Mouse (Mus musculus) liver, embryonic 13.5 days (tissue): ENCODE results near the gene Prelid3b. TPM values are rescaled to one million over a fixed set of nuclear protein-coding genes. Genes with fewer than 3 reads are reported as not detected.
A peak's percentile ranks its signal among the peaks of the same experiment; 100 is the strongest.

Experiments
- ATAC-seq: fragments of 200-750 bp; cut with Nextera tagmentation; 2 replicates; pipeline ENCODE4 v1.8.0; 2017; ENCODE audit warnings: low read depth, mild to moderate bottlenecking, moderate number of reproducible peaks, moderate library complexity
- DNase-seq: peaks from one replicate; pipeline ENCODE4 v3.0.0; 2022
- H3K27ac ChIP-seq: fragments of 300-500 bp; sonication (generic); 2 replicates; pipeline ENCODE4 v1.5.1; 2015; ENCODE audit warnings: moderate library complexity, mild to moderate bottlenecking, inconsistent platforms
- H3K27me3 ChIP-seq: fragments of 300-500 bp; sonication (generic); 2 replicates; pipeline ENCODE4 v1.6.1; 2015; ENCODE audit warnings: mild to moderate bottlenecking, inconsistent platforms
- H3K36me3 ChIP-seq: fragments of 300-500 bp; sonication (generic); 2 replicates; pipeline ENCODE4 v1.6.1; 2015; ENCODE audit warnings: mild to moderate bottlenecking, inconsistent platforms
- H3K4me1 ChIP-seq: fragments of 300-500 bp; sonication (generic); replicated peaks from 2 replicates; pipeline ENCODE4 v1.6.1; 2015; ENCODE audit warnings: inconsistent platforms
- H3K4me2 ChIP-seq: fragments of 300-500 bp; sonication (generic); 2 replicates; pipeline ENCODE4 v1.6.1; 2015; ENCODE audit warnings: inconsistent platforms, mild to moderate bottlenecking, moderate library complexity
- H3K4me3 ChIP-seq: fragments of 300-500 bp; sonication (generic); replicated peaks from 2 replicates; pipeline ENCODE4 v1.5.1; 2015; ENCODE audit warnings: mild to moderate bottlenecking, inconsistent platforms
- H3K9ac ChIP-seq: fragments of 300-500 bp; sonication (generic); 2 replicates; pipeline ENCODE4 v1.6.1; 2015; ENCODE audit warnings: mild to moderate bottlenecking, inconsistent platforms
- H3K9me3 ChIP-seq: fragments of 300-500 bp; sonication (generic); replicated peaks from 2 replicates; pipeline ENCODE4 v1.6.1; 2016; ENCODE audit warnings: inconsistent platforms
- WGBS: fragments of 180-500 bp; shearing (Covaris S2); methylation state at CpG from one replicate; pipeline ENCODE4 v1.1.7; 2015; ENCODE audit not compliant: insufficient replicate concordance; 5-methylcytosine and 5-hydroxymethylcytosine counted together
- polyA plus RNA-seq: library from polyadenylated mRNA; unstranded; fragments of >200 nt; fragmentation: Nextera tagmentation; extraction: Ambion mirVana; gene quantifications from 2 replicates; pipeline ENCODE4 v1.2.1, GENCODE M21; 2015

Prelid3b gene
- polyA plus RNA-seq, 1 experiment from 2014 or later = 115 TPM

DNA sequence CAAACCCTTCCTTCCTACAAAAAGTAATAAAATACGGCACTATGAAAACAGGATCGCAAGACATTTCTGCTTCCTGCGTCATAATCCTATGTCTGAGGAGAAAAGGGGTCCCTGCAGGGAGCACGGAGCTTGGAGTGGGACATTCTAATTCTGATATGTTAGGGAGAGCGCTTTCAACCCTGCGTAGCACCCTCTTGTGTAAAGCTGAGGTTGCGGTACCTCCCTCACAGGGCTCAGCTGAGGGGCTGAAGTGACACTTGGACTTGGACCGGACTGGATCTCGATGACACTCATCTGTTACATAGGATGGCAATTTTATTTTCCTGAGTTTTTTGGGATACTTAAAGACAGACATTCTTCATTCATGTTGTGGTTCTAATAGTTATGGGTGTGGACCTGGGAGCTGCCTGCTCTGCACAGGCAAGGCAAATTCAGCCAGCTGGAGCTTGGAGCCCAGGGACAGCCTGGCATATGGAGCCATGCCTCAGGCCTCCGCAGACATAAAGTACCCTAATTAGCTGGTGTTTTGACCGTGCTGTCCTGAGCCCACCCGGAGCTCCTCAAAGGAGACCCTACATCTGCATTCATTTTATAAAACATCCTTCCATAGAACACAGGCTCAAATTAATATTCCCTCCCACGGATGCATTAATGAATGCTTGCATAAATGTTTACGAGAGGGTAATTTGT lies 28.1 kb upstream of the Prelid3b start:
- H3K9ac ChIP-seq = no peak overlapping the region
- no peak overlapping the region for H3K27ac ChIP-seq
- whole genome bisulfite sequencing = 77% methylated on average over 14 of the region's 14 CpGs
- H3K9me3 ChIP-seq = no peaks in the 10 kb centered on the region
- no peaks in the 10 kb centered on the region for H3K4me1 ChIP-seq
- no peak overlapping the region for H3K4me3 ChIP-seq
- H3K36me3 ChIP-seq = no peaks in the 10 kb centered on the region
- no peaks in the 10 kb centered on the region for H3K27me3 ChIP-seq
- ATAC-seq (no peak), DNase-seq (no peak)
- H3K4me2 ChIP-seq = no peak overlapping the region

DNA sequence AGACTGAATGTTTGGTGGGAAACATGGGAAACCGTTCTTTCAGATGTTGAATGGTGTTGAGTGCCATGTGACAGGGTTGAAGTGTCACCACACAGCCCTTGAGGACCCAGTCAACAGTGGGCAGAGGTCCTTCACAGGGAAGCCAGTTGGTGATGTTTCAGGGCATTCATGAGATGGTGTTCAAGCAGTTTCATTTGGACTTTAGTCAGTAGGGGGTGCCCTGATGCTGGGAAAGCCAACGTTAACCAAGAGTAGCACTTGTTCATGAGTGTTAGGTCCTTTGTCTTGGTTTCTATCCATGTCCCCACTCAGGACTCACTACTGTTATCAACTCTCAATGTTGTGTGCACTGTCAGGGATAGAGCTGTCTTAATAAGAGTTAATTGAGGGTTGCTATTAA lies 20.0 kb upstream of the Prelid3b start:
- WGBS = 49% methylated on average over 2 of the region's 2 CpGs

DNA sequence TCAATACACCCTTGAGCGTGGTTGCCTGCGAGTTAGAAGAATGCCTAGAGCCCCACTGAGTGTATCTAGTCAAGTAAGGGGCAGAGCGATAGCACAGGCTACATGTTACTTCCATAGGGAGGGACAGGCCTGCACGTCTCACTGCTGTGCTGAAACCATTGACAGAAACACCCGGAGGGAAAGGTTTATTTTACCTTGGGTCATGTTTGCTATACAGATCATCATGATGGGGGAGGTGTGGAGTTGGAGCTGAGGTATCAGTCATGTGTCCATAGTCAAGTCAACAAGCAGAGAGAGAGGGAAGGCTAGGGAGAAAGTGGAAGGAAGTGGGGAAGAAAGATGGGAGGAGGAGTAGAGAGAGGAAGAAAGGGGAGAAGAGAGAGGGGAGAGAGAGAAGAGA lies 14.1 kb upstream of the Prelid3b start:
- DNase-seq = no peak
- Histone ChIP-seq H3K9me3 (no peaks in the 10 kb centered on the region), H3K27ac (no peak overlapping the region), H3K4me2 (no peak overlapping the region), H3K36me3 (no peaks in the 10 kb centered on the region), H3K9ac (no peak overlapping the region), H3K27me3 (no peaks in the 10 kb centered on the region; the same call in 1 of the 2 replicates), H3K4me3 (no peak overlapping the region), H3K4me1 (no peaks in the 10 kb centered on the region)
- no peak for ATAC-seq
- WGBS = 57% methylated on average over 5 of the region's 5 CpGs

More for the DNA sequence above, 20.0 kb upstream of the Prelid3b start:
- H3K4me3 ChIP-seq = no peak overlapping the region
- DNase-seq (no peak), ATAC-seq (no peak)
- no peaks in the 10 kb centered on the region for H3K4me1 ChIP-seq
- H3K4me2 ChIP-seq = no peak overlapping the region
- no peak overlapping the region for H3K9ac ChIP-seq
- no peaks in the 10 kb centered on the region for H3K27me3 ChIP-seq
- H3K9me3 ChIP-seq = no peaks in the 10 kb centered on the region
- H3K36me3 ChIP-seq = no peaks in the 10 kb centered on the region
- H3K27ac ChIP-seq = no peak overlapping the region

DNA sequence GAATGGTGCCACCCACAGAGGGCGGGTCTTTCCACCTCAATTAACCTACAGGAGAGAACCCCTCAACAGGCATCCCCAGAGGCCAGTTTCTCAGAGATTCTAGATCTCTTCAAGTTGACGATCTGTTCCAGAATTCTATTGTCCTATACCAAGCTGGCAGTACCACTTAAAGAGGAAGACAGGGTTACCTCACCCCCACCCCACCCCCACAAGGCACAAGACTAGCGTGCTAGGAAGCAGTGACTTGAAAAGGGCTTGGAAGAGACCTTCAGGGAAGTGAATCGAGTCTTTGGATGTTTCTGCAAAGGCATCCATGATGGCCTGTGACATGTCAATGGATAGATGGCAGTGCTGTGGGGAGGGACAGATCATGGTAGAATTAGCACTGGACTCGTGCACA lies 5.9 kb upstream of the Prelid3b start:
- no peak for DNase-seq
- peaks cover 4% of the 10 kb centered on the region for H3K4me1 ChIP-seq
- H3K27ac ChIP-seq = no peak overlapping the region
- H3K9me3 ChIP-seq = no peaks in the 10 kb centered on the region
- 55% methylated on average over 5 of the region's 5 CpGs for WGBS
- H3K4me3 ChIP-seq = no peak overlapping the region
- H3K4me2 ChIP-seq = no peak overlapping the region
- no peak for ATAC-seq
- H3K9ac ChIP-seq = no peak overlapping the region
- no peaks in the 10 kb centered on the region; the same call in 1 of the 2 replicates for H3K27me3 ChIP-seq
- no peaks in the 10 kb centered on the region for H3K36me3 ChIP-seq

DNA sequence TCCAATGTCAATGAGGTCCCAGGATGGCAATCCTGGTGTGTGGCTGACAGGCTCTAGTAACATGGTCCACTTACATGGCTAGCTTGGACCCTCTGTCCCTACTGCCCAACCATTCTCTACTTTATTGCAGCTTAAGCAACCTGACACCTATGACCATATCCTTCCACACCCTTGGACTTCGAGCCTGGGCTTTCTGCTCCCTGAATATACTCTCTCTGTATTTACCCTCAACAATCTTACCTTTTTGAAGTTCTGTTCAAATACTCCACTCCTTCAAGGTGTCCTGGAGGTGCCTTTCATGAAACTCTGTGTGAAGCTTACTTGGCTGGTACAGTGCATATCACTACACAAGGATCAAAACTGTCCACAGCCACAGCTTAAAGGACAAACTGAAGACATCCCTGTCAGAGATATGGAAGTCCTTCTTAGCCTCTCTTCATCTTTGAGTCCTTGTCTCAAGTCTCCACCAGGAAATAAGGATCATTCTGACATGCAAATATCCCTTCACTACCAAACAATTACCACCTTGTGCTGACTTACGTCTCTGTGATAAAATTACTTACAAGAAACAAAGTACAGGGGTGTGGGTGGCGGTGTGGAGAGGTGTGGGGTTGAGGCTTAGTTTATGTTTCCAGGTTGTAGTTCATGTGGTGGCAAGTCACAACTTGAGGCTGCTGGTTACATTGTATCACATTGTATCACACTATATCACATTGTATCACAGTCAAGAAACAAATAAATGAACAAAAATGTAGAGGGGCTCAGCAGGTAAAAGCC lies 4.8 kb upstream of the Prelid3b start:
- peaks cover 11% of the 10 kb centered on the region for H3K4me1 ChIP-seq
- no peaks in the 10 kb centered on the region for H3K9me3 ChIP-seq
- WGBS = 56% methylated on average over 3 of the region's 3 CpGs
- ATAC-seq (no peak), DNase-seq (no peak)
- H3K27ac ChIP-seq = no peak overlapping the region
- no peaks in the 10 kb centered on the region for H3K36me3 ChIP-seq
- H3K27me3 ChIP-seq = no peaks in the 10 kb centered on the region; the same call in 1 of the 2 replicates
- H3K9ac ChIP-seq = no peak overlapping the region
- no peak overlapping the region for H3K4me2 ChIP-seq
- no peak overlapping the region for H3K4me3 ChIP-seq

DNA sequence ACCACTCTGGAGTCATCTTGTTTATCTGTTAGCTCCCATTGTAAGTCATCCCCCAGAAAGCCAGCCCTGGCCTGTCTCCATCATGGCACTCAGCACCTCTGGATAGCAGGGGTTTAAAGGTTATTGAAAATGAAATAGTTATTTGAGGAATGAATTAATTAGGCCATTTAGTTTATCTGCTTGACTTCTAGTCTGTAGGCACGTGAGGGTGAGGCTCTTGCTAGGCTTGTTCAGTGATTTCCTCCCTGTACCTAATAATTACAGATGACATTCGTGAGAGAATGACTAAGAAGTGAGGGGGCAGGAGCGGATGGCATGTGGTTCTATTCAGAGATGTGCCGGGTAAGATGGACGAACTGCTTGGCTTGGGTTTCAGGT lies 658 bp upstream of the Prelid3b start:
- H3K36me3 ChIP-seq = peaks cover 32% of the 10 kb centered on the region
- H3K9me3 ChIP-seq = no peaks in the 10 kb centered on the region
- H3K27ac ChIP-seq = peak overlapping the region; percentile 91
- WGBS = 83% methylated on average over 5 of the region's 5 CpGs
- H3K4me3 ChIP-seq = peak overlapping the region; percentile 92
- H3K27me3 ChIP-seq = no peaks in the 10 kb centered on the region
- peaks cover 47% of the 10 kb centered on the region for H3K4me1 ChIP-seq
- peak overlapping the region; percentile 69 for H3K9ac ChIP-seq
- DNase-seq = no peak
- ATAC-seq = no peak
- H3K4me2 ChIP-seq = peak overlapping the region; percentile 73

DNA sequence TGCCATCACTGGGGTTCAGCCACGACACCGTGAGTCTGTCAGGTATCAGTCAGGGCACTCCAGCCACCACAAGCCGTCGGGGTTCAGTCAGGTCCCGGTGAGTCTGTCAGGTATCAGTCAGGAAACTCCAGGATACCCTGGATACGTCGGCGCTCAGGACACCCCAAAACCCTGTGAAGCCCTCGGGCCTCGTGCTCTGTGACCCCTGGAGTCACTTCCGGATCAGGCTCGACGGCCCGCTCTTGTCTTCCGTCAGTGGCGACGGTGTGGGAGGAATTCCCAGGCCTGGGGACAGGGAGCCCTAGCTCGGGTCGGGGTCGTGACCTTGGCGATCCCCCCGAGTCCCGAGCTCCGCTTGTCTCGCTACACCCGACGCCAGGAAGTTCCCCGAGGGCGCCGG lies 474 bp downstream of the Prelid3b start:
- Histone ChIP-seq H3K9ac (peak overlapping the region; percentile 95), H3K4me3 (peak overlapping the region; percentile 92), H3K4me1 (peaks cover 53% of the 10 kb centered on the region), H3K9me3 (no peaks in the 10 kb centered on the region), H3K36me3 (peaks cover 42% of the 10 kb centered on the region), H3K27me3 (no peaks in the 10 kb centered on the region), H3K27ac (peak overlapping the region; percentile 91), H3K4me2 (peak overlapping the region; percentile 87)
- WGBS = 3% methylated on average over 30 of the region's 30 CpGs
- DNase-seq (no peak), ATAC-seq (peak; percentile 29)

DNA sequence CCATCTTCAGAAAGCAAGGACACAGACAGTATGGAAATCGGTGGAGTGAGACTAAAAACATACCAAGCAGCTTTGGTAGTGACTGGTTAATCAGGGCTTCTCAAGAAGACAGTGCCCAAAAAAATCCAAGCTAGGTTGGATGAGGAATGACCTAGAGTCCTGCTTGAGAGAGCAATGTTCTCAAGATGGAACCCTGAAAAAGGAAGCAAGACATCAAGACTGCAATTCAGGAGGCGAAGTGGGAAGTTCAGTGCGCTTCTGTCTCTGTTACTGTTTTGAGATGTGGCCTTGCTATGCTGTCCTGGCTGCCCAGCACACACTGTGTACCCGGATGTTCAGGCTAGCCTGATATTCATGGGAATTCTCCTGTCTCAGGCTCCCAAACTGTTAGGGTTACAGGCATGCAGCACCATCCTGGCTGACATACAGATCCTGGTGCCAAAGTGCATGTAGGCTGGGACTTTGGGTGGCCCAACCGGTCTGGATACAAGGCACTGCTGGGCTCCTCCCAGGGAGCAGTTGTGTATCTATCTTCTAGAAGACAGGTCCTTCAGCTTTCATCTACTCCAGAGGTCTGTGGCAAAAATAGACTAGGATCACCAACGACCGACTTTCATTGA lies 2.0 kb downstream of the Prelid3b start:
- no peak for DNase-seq
- H3K36me3 ChIP-seq = peaks cover 56% of the 10 kb centered on the region
- peak overlapping the region; percentile 95 for H3K9ac ChIP-seq
- peak overlapping the region; percentile 92 for H3K4me3 ChIP-seq
- no peak for ATAC-seq
- H3K27me3 ChIP-seq = no peaks in the 10 kb centered on the region
- peaks cover 50% of the 10 kb centered on the region for H3K4me1 ChIP-seq
- peak overlapping the region; percentile 91 for H3K27ac ChIP-seq
- WGBS = 75% methylated on average over 7 of the region's 7 CpGs
- no peaks in the 10 kb centered on the region for H3K9me3 ChIP-seq
- peak overlapping the region; percentile 87 for H3K4me2 ChIP-seq

DNA sequence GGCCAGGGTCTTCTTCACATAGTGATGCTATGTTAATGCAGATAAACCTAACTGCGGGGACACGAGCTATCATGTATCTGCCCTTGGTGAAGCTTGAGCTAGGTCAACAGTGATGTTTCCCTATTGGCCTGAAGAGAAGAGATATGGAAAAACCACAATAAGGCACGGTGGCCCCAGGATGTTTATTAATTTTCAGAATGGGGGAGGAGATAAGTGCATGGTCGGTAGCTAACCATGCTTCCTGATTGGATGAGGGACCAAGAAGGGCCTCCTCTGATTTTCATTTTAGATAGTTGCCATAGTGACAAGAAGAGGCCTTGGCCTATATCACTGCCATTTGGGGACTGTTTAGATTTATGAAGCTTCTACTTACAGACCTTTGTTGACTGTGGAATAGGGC lies 2.5 kb downstream of the Prelid3b start:
- WGBS = 14% methylated on average over 4 of the region's 4 CpGs
- Histone ChIP-seq H3K9ac (no peak overlapping the region), H3K4me3 (peak overlapping the region; percentile 92), H3K36me3 (peaks cover 61% of the 10 kb centered on the region), H3K9me3 (no peaks in the 10 kb centered on the region), H3K27ac (0 out of 2 replicates have a peak overlapping the region, but pooled peaks have one; percentile 34), H3K4me2 (peak overlapping the region; percentile 87), H3K4me1 (peaks cover 50% of the 10 kb centered on the region), H3K27me3 (no peaks in the 10 kb centered on the region)
- DNase-seq (peak; percentile 42), ATAC-seq (no peak)

DNA sequence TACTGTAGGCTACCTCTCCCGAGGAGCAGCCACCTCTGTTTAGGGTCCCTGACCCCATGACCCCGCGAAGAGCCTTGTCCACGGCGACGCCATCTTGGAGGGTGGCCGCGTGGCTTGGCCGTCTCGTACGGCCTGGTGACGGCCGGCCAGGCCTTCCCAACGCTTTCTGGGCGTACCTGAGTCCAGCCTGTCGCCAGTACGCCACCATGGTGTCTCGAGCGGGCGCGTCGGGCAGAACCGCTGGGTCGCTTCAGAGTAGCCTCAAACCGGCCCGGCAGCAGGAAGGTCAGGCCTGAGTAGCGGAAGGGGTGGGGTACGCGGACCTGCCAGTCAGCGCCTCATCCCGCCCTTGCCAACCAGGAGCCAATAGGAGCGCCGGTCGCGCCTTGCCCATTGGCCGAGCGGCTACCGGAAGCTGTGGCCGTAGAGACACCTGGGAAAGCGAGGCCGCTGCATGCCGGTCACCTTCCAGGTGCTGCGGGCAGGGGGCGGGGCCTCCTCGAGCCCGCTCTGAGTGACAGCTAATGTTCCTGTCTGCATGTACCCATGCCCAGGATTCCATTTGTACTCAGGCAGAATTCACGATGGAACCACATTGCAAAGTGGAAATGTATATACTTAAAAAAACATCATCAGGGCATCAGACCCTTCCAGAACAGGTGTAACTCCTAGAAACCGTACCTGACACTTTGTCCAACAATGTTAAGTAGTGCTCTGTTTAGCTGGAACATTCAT lies 8.9 kb downstream of the Prelid3b start, which contains the start of gene Atp5e:
Gene Atp5e, minus strand, starts transcription at position 317 of the 735 bp plus-strand sequence.
- WGBS = 2% methylated on average over 48 of the region's 48 CpGs
- DNase-seq = peak; percentile 92
- peak within 1 kb of the TSS; percentile 89 for H3K9ac ChIP-seq
- peak within 1 kb of the TSS; percentile 77 for H3K27ac ChIP-seq
- ATAC-seq = peak; percentile 100
- peaks cover 28% of the 10 kb centered on the region for H3K4me1 ChIP-seq
- H3K4me2 ChIP-seq = peak within 1 kb of the TSS; percentile 94
- H3K27me3 ChIP-seq = no peaks in the 10 kb centered on the region
- no peaks in the 10 kb centered on the region for H3K9me3 ChIP-seq
- H3K4me3 ChIP-seq = peak within 1 kb of the TSS; percentile 88
- peaks cover 71% of the 10 kb centered on the region for H3K36me3 ChIP-seq

DNA sequence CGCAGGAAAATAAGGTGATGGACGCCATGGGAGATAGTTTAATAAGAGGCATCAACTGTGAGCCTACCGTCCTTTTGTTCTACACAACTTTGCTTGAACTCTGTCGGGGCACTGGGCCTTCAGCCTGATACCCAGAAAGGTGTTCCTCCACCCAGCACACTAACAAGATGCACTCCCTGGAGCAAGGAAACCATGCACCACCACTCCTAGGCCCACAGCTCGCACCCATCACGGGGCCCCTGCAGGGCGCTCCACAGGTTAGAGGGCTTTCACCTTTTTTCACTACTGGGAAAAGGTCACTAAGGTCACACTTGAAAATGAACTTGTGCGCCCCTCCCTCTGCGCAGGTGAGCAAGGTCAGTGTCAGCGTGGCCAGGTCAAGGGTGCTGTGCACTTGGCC lies 9.5 kb downstream of the Prelid3b start:
- DNase-seq (no peak), ATAC-seq (no peak; the same call in 1 of the 2 replicates)
- peak overlapping the region; percentile 94 for H3K4me2 ChIP-seq
- no peaks in the 10 kb centered on the region for H3K27me3 ChIP-seq
- peak overlapping the region; percentile 88 for H3K4me3 ChIP-seq
- H3K4me1 ChIP-seq = peaks cover 26% of the 10 kb centered on the region
- peaks cover 66% of the 10 kb centered on the region for H3K36me3 ChIP-seq
- peak overlapping the region; percentile 77 for H3K27ac ChIP-seq
- WGBS = 20% methylated on average over 10 of the region's 10 CpGs
- H3K9ac ChIP-seq = peak overlapping the region; percentile 89
- H3K9me3 ChIP-seq = no peaks in the 10 kb centered on the region
